Mouse (Mus musculus): ENCODE data around the gene Ect2l. TPM values are rescaled to one million over a fixed set of nuclear protein-coding genes. Genes with fewer than 3 reads are reported as not detected.

Gene Ect2l
- polyA plus RNA-seq, 1 experiment from 2014 or later = 0.11 TPM

DNA sequence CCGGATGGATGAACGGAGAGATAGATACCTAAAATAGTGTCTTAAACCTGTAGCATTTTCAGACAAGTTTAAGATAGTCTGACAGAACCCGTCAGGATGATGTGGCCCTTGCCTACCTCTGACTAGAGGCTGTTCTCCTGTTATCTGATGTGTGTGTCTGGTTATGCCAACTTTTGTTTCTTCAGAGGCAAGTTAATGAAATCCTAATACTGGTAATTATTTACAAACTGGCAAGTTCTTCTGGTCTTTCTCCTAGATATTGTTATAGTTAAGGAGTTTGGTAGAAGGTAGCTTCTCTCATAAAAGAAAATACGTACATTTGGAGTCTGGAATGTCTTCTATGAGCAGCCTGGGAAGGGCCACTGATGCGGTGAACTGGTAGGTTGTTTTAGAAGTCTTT, 80.4 kb downstream of the Ect2l start:
- no peak for ATAC-seq
- WGBS = 91% methylated on average over 5 of the region's 5 CpGs
- peaks cover 2% of the 10 kb centered on the region; the same call in 1 of the 2 replicates for H3K36me3 ChIP-seq
- no peaks in the 10 kb centered on the region for H3K4me1 ChIP-seq (replicated peaks)
- H3K27me3 ChIP-seq (replicated peaks) = no peaks in the 10 kb centered on the region
- H3K9ac ChIP-seq = no peak overlapping the region
- H3K4me3 ChIP-seq (replicated peaks) = no peak overlapping the region
- no peak overlapping the region for H3K4me2 ChIP-seq (replicated peaks)
- H3K9me3 ChIP-seq = no peaks in the 10 kb centered on the region
- no peak overlapping the region for H3K27ac ChIP-seq

DNA sequence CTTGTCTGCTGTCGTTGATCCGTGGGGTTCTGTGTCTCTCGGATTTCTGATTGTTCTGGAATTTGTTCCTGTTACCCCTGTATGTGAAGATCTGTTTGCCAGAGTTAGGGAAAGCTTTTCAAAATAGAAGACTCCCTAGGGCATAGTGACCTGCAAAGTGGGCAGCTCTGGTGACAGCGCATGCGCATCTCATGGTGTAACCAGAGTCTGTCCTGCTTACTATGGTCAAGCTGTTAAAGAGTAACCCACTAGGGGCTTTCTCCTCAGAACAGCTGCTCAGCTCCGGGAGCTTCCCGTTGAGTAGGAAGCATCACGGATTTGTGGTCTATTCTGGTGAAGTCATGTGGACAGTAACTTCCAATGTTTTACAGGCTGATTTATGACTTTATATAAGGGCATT, 92.4 kb downstream of the Ect2l start:
- WGBS = 87% methylated on average over 8 of the region's 8 CpGs
- no peak overlapping the region for H3K27ac ChIP-seq
- ATAC-seq = no peak
- peaks cover 22% of the 10 kb centered on the region for H3K36me3 ChIP-seq
- no peaks in the 10 kb centered on the region for H3K4me1 ChIP-seq (replicated peaks)
- H3K9me3 ChIP-seq = no peaks in the 10 kb centered on the region
- H3K4me3 ChIP-seq (replicated peaks) = no peak overlapping the region
- H3K9ac ChIP-seq = no peak overlapping the region
- H3K4me2 ChIP-seq (replicated peaks) = no peak overlapping the region
- no peaks in the 10 kb centered on the region for H3K27me3 ChIP-seq (replicated peaks)

DNA sequence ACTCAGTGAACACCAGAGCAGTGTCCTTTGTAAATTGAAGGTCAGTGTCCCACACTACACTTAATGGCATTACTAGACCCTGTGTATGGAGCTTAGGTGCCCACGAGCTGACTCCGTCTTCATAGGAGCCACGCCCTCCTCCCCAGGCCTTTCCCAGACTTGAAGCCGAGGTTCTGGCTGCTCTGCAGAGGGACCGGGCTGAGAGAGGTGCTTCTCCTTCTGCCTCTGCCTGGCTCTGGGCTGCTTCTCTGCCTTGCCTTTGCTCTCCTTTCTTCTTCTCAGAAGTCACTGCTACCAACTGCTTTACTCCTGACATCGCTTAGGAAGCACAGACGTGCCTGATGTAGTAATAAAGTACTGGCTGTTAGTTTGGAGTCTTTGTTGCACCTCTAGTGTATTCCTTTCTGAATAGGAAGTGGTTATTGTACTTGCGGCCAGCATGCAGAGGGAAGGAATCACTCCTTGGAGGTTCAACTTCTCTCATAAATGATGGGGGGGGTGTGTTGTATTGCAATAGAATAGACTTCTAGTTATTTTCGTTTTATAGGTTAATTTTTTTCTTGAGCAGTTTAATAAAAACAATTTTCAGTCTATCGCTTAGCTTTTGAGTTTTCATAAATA, 97.1 kb downstream of the Ect2l start:
- Histone ChIP-seq H3K9ac (no peak overlapping the region), H3K4me3 (replicated peaks) (no peak overlapping the region), H3K36me3 (0 out of 2 replicates have a peak, but pooled peaks cover 10% of the 10 kb centered on the region), H3K9me3 (no peaks in the 10 kb centered on the region), H3K27ac (no peak overlapping the region), H3K4me1 (replicated peaks) (no peaks in the 10 kb centered on the region), H3K27me3 (replicated peaks) (no peaks in the 10 kb centered on the region), H3K4me2 (replicated peaks) (no peak overlapping the region)
- 80% methylated on average over 10 of the region's 10 CpGs for WGBS
- ATAC-seq = no peak

DNA sequence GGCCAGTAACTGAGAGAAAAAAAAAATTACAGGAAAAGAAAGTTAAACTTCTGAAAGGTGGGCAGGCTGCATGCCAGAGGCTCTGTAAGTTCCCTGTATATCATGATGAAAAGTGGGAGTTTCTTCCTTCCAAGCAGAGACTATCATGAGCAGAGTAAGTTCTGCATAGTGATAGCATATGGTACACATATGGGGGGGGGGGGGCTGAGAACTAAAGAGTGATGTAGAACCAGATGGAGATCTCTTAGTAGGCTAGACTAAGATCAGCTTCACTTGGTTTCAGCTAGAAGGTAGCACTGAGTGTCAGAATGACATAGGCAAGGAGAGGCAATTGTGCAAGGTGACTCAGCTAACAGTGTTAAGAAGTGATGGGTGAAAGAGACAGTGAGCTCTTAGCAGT, 99.8 kb downstream of the Ect2l start:
- no peak for ATAC-seq
- Histone ChIP-seq H3K36me3 (0 out of 2 replicates have a peak, but pooled peaks cover 6% of the 10 kb centered on the region), H3K4me2 (replicated peaks) (no peak overlapping the region), H3K27me3 (replicated peaks) (no peaks in the 10 kb centered on the region), H3K4me3 (replicated peaks) (no peak overlapping the region), H3K27ac (no peak overlapping the region), H3K4me1 (replicated peaks) (no peaks in the 10 kb centered on the region), H3K9ac (no peak overlapping the region), H3K9me3 (no peaks in the 10 kb centered on the region)

DNA sequence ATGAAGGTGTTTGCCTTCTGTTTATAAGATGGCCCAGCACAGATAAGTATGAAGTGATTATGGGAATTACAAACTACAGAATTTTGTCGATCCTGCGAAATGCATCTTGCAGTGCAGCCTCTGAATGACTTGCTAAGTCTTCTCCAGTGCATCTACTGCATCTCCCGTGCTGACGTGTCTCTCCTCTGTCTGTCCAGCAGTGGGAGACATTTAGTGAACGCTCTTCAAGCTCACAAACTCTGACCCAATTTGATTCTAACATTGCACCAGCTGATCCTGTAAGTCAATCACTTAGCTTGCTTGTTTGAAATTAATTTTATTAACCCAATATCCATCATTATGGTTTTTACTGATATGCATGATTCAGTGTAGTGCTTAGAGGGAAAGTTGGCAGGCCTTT, 103.2 kb downstream of the Ect2l start:
- Histone ChIP-seq H3K9me3 (no peaks in the 10 kb centered on the region), H3K4me2 (replicated peaks) (no peak overlapping the region), H3K9ac (no peak overlapping the region), H3K27me3 (replicated peaks) (no peaks in the 10 kb centered on the region), H3K36me3 (0 out of 2 replicates have a peak, but pooled peaks cover 2% of the 10 kb centered on the region), H3K4me3 (replicated peaks) (no peak overlapping the region), H3K4me1 (replicated peaks) (no peaks in the 10 kb centered on the region), H3K27ac (no peak overlapping the region)
- WGBS = 75% methylated on average over 5 of the region's 5 CpGs
- no peak for ATAC-seq

DNA sequence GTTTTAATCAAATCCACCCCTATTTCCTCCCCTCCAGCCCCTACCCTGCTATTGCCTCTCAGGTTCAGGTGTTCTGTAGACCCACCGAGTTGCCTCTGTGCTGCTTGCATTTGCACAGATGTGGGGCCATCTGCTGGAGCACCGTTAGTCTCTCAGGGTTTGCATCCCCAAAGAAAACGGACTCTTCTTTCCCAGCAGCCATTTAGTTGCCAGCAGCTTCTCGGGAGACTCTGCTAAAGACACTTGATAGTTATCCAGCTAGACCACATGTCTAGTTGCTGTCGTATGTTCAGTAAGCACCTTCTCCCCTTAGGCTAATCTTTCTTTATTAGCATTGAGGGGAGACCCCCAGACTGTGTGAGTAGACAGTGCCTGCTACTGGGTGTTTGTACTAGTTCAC, 108.5 kb downstream of the Ect2l start:
- Histone ChIP-seq H3K4me2 (replicated peaks) (no peak overlapping the region), H3K27me3 (replicated peaks) (no peaks in the 10 kb centered on the region), H3K36me3 (0 out of 2 replicates have a peak, but pooled peaks cover 2% of the 10 kb centered on the region), H3K27ac (no peak overlapping the region), H3K4me1 (replicated peaks) (no peaks in the 10 kb centered on the region), H3K9me3 (no peaks in the 10 kb centered on the region), H3K9ac (no peak overlapping the region), H3K4me3 (replicated peaks) (no peak overlapping the region)
- ATAC-seq = no peak
- 74% methylated on average over 5 of the region's 5 CpGs for WGBS

DNA sequence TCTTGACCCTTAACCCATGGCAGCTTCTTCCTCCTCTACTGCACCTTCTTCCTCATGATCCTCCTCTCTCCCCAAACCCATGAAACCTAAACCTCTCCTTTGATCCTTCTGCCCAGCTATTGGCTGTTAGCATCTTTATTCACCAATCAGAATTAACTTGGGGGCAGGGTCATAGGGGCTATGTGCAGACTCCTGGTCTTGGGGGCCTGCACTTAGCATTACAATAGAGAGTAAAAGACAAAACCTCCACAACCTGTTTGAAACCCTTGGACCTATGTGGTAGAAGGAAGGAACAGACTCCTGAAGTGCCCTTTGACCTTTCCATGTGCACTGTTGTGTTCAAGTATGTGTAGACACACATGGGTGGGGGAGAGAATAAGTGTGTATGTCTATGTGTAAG, 120.0 kb downstream of the Ect2l start:
- no peak for ATAC-seq
- Histone ChIP-seq H3K9ac (no peak overlapping the region), H3K27ac (no peak overlapping the region), H3K36me3 (no peaks in the 10 kb centered on the region), H3K4me2 (replicated peaks) (no peak overlapping the region), H3K27me3 (replicated peaks) (no peaks in the 10 kb centered on the region), H3K9me3 (no peaks in the 10 kb centered on the region), H3K4me1 (replicated peaks) (no peaks in the 10 kb centered on the region), H3K4me3 (replicated peaks) (no peak overlapping the region)

DNA sequence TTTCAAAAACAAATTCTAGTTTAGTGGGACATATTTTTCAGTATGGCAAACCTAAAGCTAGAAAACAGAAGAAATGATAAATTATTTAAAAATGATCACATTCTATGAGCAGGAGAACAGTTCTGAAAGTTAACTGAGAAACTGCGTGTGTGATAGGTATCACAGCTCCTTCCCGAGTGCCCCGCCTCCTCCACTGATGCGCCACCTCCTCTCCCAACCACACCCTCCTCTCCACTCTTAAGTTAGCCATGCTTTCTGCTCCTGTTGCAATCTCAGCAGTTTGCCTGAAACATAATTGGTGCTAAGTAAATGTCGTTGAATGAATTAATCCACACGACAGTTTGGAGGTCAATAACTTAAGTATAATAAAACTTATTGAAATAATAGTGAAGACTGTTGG, 127.9 kb downstream of the Ect2l start:
- H3K4me3 ChIP-seq (replicated peaks) = no peak overlapping the region
- no peaks in the 10 kb centered on the region for H3K27me3 ChIP-seq (replicated peaks)
- H3K4me2 ChIP-seq (replicated peaks) = no peak overlapping the region
- H3K9ac ChIP-seq = no peak overlapping the region
- H3K9me3 ChIP-seq = no peaks in the 10 kb centered on the region
- ATAC-seq = no peak
- 92% methylated on average over 6 of the region's 6 CpGs for WGBS
- H3K27ac ChIP-seq = no peak overlapping the region
- H3K4me1 ChIP-seq (replicated peaks) = no peaks in the 10 kb centered on the region
- H3K36me3 ChIP-seq = no peaks in the 10 kb centered on the region

DNA sequence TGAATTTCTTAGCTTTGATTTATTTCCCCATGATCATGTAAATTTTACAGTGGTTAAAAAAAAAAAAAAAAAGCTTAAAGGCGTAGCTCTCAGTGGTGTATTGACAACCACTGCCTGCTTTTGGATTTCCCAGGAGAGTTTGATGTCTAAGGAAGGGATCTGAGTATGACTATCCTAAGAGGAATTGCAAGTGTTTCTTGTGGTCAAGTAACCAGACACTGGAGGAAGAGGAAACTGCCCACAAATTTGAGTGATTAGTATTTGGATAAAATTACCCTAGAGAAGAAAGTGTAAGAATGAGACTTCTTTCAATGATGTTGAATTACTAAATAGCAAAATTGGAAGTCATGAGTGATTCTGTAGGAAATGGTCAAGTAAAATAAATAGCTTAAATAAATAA, 129.2 kb downstream of the Ect2l start:
- Histone ChIP-seq H3K4me1 (replicated peaks) (no peaks in the 10 kb centered on the region), H3K4me3 (replicated peaks) (no peak overlapping the region), H3K27ac (no peak overlapping the region), H3K4me2 (replicated peaks) (no peak overlapping the region), H3K9ac (no peak overlapping the region), H3K9me3 (no peaks in the 10 kb centered on the region), H3K36me3 (no peaks in the 10 kb centered on the region), H3K27me3 (replicated peaks) (no peaks in the 10 kb centered on the region)
- no peak for ATAC-seq
- 75% methylated on average over 1 of the region's 1 CpGs for WGBS

Other genes starting within 250 kb of the Ect2l start
- 162 and 194 TPM in 2 replicates for gene Abracl, start 187.6 kb downstream of the Ect2l start, polyA plus RNA-seq (2015; fragmentation: Nextera tagmentation; extraction: Ambion mirVana)
- 14.8 and 15.1 TPM in 2 replicates for gene Reps1, start 155.0 kb downstream of the Ect2l start, polyA plus RNA-seq (2015; fragmentation: Nextera tagmentation; extraction: Ambion mirVana)
- 22.1 and 24.6 TPM in 2 replicates for gene Ccdc28a, start 24.1 kb upstream of the Ect2l start, polyA plus RNA-seq (2015; fragmentation: Nextera tagmentation; extraction: Ambion mirVana)
- 9.2 and 10.0 TPM in 2 replicates for gene Nhsl1, start 108.1 kb upstream of the Ect2l start, polyA plus RNA-seq (2015; fragmentation: Nextera tagmentation; extraction: Ambion mirVana)

Data from intestine, embryonic 15.5 days (tissue).